Mouse (Mus musculus): ENCODE measurements around the gene Gpr156.
"Not testable (repeated sequence)": the region's sequence is repeated elsewhere in the genome, so short reads cannot be mapped to it uniquely, and the experiment has no call there.

Gene Gpr156

DNA sequence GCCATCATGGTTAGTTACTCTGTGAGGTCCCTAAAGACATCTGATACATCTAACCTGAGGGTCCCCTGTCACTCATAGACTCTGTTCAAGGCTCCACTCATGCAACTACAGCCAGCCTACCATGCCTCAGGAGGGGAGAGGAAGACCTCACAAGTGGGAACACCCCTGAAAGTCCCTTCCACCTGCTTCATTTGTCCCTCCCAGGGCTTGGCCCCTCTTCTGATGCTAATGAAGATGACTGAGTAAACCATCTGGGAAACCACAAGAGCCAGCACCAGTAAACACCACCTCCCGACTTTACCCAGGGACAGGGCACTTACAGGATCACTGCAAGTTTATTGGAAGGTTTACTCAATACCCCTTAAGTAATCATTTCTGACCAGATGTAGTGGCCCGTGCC, 85.5 kb downstream of the Gpr156 start:
- DNase-seq (ENCODE audit: low spot score in 2 of 2) = no peak

DNA sequence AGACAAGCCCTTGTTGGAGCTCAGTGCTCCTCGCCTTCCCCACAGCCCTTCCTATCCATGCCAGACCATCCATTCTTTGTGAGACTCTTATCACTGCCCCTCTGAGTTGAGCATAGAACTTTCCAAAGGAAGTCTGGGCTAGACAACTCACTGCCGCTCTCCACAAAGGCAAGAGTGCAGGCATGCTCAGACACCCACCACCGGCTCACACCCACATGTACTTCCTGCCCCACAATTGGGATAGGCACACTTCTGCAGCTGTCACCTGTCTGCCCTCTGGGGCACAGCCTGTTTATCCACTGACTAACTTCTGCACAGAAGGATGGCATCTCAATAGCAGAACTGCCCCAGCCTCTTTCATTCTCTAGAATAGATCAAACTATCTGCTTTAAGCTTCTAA, 86.2 kb downstream of the Gpr156 start:
- DNase-seq (ENCODE audit: low spot score in 2 of 2) = no peak

DNA sequence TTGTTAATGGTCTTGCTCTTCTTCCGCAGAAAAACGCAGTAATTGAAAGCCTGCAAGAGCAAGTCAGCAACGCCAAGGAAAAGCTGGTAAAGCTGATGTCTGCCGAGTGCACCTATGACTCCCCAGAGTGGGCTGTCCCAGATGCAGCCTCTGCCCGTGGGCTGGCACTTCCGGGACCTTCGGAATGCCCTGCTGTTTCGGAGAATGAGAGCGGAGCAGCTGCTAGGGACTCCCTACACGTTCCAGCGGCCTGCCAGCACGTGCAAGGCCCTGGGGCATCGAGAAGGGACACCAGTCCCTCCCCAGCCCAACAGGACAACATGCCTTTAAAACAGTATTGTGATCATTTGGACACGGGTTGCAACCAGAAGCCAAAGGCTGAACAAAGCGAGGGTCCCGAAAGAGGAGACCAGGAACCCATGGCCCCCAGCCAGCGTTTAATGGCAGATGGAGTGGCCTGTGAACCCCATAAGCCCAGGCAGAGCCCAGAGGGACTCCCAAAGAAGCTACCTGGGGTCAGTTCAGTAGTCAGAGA, 88.3 kb downstream of the Gpr156 start:
- no peak for DNase-seq (ENCODE audit: low spot score in 2 of 2)

DNA sequence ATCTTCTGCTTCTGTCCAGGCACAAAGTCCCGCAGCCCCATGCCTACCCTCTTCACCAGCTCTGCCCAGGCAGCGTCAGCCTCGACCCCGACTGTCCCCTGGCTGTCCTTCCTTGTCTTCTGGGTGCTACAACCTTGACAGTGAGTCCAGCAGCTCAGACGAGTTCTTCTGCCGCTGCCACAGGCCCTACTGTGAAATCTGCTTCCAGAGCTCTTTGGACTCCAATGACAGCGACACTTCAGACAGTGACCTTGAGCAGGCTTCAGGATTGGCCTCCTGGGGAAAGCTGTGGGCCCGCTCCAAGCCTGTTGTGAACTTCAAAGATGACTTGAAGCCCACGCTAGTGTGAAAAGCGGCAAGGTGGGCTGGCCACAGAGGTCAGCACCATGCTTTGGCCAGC, 89.2 kb downstream of the Gpr156 start:
- DNase-seq (ENCODE audit: low spot score in 2 of 2) = no peak

DNA sequence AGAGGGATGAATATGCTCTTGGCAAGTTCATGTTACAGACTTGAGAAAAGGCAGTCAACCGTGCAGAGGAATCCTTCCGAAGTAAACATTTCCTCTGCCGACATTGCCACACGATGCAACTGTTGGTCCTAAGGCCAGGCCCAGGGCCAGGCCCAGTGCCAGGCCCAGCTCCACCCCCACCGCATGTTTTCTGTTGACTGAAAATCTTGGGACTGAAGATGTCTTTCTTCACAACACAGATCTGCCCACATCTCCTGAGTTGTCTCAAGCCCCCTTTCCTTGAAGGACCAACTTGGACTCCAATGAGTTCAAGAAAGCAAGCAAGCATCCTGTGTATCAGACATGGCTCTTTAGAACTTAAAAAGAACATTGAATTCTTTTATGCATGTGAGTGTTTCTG, 92.1 kb downstream of the Gpr156 start:
- DNase-seq (ENCODE audit: low spot score in 2 of 2) = no peak

DNA sequence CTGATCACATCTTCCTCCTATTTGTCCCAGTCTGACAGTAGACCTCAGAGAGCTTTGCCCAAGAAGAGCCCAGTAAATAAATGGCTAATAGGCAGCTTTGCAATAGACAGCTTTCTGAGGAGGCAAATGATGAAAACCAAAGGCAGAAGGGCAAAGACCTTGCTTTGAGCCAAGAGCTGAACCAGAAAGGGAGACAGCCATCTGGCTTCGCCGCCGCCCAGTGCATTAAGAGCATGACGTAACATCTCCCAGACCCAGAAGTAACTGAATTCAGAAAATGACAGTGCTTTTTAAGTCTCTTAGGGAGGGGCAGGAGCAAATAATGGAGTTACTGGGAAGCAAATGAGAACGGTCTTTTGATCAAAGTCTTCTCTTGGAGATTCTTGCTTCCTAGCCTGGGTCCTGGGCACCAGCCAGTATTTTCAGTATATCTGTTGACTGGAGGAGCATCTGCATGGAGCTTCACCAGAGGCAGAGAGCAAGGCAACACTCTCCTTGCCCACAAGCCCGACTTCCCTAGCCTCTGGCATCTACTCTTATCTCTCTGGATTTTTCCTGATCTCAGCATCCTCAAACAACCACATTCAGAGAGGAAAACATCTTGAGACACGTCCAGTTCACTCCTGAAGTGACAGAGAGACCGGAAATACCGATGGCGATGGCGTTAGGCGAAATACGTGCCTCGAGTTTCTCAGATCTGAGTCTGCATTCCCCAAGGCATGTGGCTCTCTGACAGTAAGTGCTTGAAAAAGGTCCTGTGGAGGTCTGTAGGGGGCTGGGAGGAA, 92.9 kb downstream of the Gpr156 start:
- DNase-seq (ENCODE audit: low spot score in 2 of 2) = no peak

DNA sequence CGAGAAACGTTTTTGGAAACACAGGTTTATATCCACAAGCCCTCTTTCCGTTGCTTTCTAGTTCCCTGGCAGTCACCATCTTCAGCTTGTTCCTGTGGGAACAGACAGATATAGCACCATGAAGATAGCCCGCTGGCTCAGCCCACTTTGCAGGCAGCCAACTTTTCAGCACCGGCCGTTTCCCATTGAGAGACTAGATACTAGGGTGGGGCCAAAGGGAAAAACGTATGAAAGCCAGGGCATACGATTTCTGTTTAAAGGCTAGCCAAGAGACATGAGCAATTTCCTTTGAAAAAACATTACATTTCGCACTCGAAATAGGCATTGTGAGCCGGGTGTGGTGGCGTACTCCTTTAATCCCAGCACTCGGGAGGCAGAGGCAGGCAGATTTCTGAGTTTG, 95.2 kb downstream of the Gpr156 start:
- no peak for DNase-seq (ENCODE audit: low spot score in 2 of 2)

DNA sequence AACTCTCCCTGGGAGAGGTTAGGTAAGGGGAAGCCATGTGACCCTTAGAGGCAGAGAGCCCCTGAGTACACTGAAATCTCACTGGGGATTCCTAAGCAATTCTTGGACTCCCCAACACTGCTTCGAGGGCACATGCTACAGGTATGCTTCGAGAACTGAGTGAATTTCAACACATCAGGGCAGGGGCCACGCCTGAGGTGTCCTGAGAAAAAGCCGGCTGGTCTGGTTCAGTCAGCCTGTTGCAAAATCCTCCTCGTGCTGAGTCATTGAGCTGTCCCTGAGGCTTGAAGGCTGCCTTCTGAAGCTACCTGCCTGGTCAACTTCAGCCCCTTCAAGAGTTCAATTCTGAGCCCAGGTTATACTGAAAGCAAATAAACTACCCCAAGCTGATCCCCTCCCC, 96.1 kb downstream of the Gpr156 start:
- no peak for DNase-seq (ENCODE audit: low spot score in 2 of 2)

DNA sequence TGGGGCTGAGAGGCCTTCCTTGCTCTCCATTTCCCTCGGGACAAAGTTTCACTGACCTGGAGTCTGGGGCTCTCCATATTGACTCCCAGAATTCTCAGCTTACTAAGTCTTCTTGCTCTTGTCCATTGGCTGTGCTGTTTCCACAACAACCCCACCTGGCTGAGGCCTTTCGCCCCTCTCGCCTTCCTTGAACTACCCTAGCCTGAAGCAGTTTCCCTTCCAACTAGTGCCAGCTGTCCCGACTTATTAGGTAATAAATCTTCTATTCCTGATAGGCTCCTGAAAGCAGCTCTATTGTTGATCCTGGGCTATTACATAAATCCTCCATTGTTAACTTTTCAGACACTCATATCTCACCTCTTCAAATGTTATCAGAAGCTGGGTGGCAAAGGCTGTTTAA, 96.6 kb downstream of the Gpr156 start:
- DNase-seq (ENCODE audit: low spot score in 2 of 2) = no peak

DNA sequence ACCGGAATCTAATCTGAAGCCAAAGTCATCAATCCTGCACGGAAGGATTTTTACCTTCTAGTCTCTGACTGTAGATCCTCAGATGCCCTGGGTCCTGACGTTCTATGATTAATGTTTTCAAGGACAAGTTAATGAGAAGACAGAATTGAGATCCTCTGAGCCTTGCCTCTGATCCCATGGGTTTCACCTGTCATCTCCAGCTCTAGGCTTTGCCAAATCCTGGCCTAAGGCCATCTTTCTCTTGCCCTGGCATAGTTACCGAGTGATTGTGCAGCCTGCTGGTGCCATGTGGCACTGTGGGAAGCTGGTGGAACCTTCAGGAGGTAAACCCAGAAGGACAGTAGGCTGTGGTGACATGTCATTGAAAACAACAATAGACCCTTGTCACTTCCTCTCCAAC, 98.7 kb downstream of the Gpr156 start:
- DNase-seq (ENCODE audit: low spot score in 2 of 2) = no peak

DNA sequence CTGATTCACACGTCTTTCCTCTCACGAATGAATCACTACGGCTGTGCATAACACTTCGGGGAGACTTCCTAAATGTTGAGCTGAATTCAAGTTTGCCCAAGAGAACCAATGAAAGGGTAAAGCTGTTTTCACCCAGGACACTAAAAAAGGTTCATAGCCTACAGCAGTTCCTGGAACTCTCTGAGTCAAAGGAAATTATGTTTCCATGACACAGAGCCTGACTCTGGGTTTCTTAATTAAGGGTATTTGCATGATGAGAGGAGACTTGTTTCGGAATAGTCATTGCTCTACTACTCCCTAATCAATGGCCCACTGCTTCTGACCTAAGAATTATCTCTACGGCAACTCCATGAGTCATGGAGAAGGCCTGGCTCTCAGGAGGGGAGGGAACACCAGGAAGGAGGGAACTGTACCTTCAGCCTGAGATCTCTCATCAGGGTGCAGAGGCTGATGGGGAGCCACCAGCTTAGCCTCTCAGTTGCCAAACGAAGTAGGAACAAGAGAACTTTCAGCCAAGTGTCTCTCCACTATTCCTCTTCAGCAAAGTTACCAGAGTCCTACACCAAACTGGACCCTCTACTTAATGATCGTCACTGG, 100.7 kb downstream of the Gpr156 start:
- no peak for DNase-seq (ENCODE audit: low spot score in 2 of 2)

DNA sequence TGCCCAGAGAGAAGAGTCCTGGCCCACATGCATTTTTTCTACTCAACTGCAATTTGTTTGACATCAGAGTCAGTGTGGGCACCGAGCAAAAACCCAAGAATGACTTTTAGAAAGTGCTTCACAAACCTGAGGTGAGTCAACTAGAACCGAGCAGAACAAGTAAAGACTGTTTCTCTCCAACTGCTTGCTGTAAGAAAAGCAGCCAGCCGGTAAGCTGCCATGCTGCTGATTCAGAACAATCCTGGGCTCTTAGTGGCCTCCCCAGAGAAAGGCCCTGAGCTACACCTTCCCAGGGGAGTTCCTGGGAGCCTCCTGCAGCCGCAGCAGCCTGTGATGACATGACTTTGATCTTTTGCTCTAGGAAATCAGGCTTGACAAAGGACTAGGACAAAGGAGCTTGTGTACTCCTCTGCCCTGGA, 101.7 kb downstream of the Gpr156 start:
- no peak for DNase-seq (ENCODE audit: low spot score in 2 of 2)

DNA sequence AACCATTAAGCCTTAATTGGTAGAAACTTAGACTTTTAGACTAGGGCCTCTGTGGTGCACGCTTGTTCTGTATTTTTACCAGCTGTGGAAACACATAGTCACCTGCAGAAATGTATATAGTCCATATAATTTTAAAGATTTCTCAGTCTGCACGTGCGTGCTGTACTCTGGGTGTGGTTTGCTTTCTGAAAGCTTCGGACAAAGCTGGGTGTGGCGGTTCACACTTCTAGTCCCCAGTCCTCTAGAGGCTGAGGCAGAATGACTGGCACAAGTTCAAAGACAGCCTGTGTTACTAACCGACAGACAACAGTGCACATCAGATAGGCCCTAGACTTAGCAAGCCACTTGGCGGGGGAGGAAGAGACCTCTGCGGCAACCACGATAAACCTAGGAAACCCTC, 116.3 kb downstream of the Gpr156 start:
- DNase-seq (ENCODE audit: low spot score in 2 of 2) = no peak

DNA sequence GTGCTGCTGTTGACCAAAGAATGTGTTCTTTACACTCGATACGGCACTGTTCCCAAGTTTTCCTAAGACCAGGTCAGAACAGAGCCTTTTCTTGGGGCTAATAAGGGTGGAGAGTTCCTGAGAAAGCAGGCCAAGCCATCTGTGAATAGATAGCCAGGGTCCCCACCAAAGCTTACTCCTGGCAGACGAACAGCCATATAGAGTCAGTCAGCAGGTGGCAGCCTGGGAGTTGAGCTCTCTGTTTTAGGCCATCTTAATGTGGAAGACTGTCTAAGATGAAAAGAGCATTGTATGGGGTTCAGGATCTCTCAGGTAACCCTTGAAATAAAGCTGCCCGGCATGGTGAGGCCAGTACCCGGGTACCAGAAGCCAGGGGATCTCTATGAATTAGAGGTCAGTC, 116.8 kb downstream of the Gpr156 start:
- DNase-seq (ENCODE audit: low spot score in 2 of 2) = no peak

DNA sequence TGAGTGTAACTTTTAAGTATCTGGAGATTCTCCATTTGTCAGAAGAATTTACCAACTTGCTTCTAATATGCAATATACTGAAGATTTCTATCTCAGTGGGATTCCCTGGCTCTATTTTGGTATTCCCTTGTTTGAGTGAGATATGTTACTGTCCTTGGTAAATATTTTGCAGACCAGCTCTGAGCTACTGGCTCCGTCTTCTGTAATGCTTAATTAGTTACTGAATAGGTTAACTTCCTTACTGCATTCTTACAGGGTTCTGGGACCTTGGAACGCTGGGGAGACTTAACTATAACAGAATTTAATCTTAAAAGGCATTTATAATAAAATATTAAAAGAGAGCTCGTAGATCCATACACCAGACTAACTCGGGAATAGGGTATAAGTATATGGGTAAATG, 121.8 kb downstream of the Gpr156 start:
- DNase-seq (ENCODE audit: low spot score in 2 of 2) = not testable (repeated sequence)

DNA sequence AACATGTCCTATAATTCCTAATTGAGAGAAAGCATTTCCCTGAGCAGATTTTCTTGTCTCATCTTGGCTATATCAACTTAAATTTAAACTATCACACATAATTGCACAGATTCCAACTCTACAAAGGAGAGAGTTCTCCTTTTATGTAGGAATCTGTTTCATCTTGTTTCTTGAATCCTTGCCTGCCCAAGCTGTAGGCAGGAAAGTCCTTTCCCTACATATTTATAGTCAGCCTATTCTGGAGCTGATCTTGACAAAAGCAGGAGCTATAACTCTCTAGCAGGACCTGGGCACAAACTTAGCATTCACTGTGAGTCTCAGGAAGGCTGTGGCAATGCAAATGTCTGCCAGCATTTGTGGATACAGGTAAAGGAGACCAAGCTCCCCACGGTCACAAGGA, 125.9 kb downstream of the Gpr156 start:
- no peak for DNase-seq (ENCODE audit: low spot score in 2 of 2)

DNA sequence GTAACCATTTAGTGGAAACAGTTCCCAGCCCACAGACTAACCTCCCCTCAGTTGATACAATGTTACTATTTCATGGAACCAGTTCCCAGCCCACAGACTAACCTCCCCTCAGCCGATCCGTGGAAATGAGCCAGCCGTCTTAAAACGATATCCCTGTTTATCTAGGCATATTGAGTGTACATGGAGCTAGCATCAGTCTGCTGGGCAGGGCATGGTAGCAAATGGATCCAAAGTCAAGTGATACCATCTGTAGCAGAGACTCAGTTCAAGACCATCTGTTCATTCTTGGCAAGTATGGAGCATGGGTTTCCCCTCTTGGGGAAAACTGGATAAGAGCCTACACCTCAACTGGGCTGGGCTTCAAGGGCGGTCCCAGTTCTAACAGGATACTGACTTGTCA, 128.3 kb downstream of the Gpr156 start:
- DNase-seq (ENCODE audit: low spot score in 2 of 2) = no peak

DNA sequence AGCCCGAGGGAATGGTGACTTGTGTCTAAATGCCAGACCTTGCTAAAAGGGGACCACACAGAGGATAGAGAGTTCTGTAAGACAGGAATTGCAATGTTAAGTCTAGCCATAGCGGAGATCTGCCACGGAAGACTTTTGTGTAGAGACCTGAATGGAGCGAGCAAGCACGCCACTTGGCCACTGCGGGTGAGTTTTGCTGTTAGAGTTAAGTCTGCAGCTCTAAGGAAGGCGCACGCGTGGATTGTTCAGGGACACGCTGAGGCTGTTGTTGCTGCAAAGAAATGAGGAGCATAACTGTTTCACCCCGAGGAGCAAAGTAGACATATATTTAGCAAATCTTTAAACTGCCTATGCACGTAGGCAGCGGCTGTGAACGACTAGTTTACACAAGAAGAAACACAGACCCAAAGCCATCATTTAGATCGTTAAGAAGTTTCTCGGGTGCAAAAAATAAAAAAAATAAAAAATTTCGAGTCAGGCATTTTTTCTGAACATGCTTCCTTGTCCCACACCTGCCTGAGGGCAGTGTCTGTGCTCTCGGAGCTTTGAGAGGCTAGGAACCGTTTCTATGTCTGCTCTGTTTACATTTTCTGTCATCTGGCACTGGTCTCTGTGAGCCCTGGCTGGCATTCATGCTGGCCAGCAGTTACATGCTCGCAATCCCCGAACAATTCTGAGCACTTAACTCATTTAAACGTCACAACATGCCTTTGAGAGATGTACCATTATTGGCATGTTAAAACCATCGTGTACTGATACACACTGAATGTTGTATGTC, 131.7 kb downstream of the Gpr156 start:
- no peak for DNase-seq (ENCODE audit: low spot score in 2 of 2)
